Mouse (Mus musculus): Measurements from ENCODE around the gene Sestd1.

DNA sequence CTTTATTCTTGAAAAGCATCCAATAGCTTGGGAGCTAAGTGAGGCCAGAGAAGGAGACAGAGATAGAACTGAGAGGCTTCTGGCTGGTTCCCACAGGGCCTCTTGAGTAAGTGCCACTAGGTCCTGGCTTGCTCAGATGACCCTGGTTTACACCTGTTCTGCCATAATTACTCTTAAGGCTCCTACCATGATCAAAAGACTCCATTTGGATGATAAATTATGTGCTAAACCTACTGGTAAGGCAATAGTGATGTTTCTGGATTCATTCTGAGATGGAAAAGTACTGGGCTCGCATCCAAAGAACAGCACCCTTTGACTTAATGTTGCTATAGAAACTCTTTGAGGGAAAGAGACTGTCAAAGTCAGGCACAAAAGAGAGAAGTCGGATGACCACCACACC, 106.1 kb downstream of the Sestd1 start:
- TF ChIP-seq POLR2A (IDR thresholded peaks at IDR 0.05; ENCODE audit: insufficient read depth, low read depth, low read length) (no peak), CTCF (IDR thresholded peaks at IDR 0.05; ENCODE audit: insufficient read depth, low read depth, low read length) (no peak)

Measured in olfactory bulb, adult 2 months (tissue).